Mouse (Mus musculus): Measurements from ENCODE around the gene Ggact. TPM values are rescaled to one million over a fixed set of nuclear protein-coding genes. Genes with fewer than 3 reads are reported as not detected.

Ggact gene
- 29.6 TPM for polyA plus RNA-seq (2017; shearing (Covaris generic))

DNA sequence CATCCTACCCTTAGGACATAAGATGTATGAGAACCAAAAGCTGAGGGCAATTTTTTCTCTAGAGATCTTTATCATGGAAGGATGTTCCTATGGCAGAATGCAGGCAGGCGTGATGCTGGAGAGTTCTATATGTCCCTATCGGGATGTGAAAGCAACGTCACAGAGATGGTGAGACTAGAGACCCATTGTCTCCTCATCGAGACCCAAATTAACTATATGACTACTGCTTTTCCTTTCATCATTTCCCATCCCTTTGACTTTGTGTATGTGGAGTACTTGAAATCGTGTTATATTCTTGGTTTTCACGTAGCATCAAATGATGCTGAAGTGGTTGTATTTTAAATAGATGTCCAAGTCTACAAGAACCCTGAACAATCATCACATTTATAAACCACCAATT is at the start of gene Ggact:
Gene Ggact, minus strand, starts transcription at position 101 of the 400 bp plus-strand sequence.

Other genes starting within 250 kb of the Ggact start
- gene Tmtc4, start 70.3 kb upstream of the Ggact start, polyA plus RNA-seq (2017; shearing (Covaris generic)) = 26.1 TPM

Measured in CD4-positive, CD25-positive, alpha-beta regulatory T cell, adult 9 weeks (primary cell).